Mouse (Mus musculus) CD4-positive, CD25-positive, alpha-beta regulatory T cell, adult 4 months (primary cell): Measurements from ENCODE around the gene Runx2. TPM values are rescaled to one million over a fixed set of nuclear protein-coding genes. Genes with fewer than 3 reads are reported as not detected.
A peak's percentile ranks its signal among the peaks of the same experiment; 100 is the strongest.

ENCODE experiments used
- ATAC-seq: one replicate; pipeline ENCODE4 v1.8.0; 2017
- polyA plus RNA-seq, 2 experiments: library from polyadenylated mRNA; unstranded; fragments of 100-300 nt; shearing (Covaris generic); gene quantifications; one replicate each; pipeline ENCODE4 v1.2.1; 2017

Runx2 gene
- polyA plus RNA-seq, 2 experiments from 2014 or later = 4.2 to 6.0 TPM

DNA sequence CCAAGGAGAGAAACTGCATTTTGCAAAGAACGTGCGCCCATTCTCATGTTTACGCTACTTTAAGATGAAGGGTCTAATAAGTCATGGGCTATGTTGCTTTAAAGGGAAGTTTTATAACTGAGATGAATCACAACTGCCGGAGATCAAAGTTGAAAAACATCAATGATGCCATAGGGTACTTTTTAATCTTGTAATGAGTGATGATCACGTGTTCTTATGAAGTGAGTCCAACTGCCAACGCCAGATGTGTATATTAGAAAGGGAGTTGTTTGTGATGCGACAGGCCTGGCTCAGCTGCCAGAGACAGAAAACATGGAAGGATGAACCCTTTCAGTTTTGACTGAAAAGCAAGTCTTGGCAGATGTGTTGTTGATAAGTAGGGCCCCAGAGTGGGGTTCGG, 101.2 kb downstream of the Runx2 start:
- ATAC-seq = peak; percentile 56

- ATAC-seq = no peak
Observed at GRCm38 (mm10) chr17:44709516-44710252, 104.9 kb downstream of the Runx2 start.

DNA sequence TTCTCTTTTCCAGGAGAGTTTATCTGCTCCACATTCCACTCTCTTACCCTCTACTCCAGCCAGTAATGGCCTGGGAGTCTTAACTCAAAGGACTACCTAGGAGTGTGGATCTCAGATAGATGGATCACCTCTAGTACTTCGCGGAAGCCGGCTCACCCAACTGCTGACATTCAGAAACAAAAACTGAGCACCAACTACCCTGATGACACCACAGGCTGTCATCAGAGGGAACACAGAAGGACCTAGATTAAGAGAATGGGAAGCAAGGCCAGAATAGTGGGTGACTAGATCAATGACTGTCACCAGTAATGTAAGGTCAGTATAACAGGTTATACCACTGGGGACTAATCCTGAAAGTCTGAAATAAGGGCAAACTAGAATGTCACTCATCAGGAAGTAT, 106.6 kb downstream of the Runx2 start:
- peak; percentile 11 for ATAC-seq

DNA sequence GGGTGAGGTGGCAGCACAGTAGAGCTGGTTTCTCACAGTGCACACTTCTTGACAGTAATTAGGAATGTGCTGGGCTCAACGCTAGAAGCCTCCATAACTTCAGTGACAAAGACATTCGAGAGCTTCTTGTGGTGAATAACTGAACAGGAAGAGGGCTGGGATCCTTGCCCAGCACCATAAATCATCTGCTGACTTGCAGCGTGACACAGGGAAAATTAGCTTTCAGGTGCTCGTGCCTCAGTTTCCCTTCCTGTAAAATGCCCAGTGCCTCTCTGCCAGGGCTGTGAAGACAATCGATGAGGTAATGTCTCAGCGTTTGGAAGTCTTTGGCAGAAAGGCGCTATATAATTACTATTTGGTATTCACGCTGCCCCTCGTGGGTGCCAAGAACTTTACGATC, 108.1 kb downstream of the Runx2 start:
- no peak for ATAC-seq

DNA sequence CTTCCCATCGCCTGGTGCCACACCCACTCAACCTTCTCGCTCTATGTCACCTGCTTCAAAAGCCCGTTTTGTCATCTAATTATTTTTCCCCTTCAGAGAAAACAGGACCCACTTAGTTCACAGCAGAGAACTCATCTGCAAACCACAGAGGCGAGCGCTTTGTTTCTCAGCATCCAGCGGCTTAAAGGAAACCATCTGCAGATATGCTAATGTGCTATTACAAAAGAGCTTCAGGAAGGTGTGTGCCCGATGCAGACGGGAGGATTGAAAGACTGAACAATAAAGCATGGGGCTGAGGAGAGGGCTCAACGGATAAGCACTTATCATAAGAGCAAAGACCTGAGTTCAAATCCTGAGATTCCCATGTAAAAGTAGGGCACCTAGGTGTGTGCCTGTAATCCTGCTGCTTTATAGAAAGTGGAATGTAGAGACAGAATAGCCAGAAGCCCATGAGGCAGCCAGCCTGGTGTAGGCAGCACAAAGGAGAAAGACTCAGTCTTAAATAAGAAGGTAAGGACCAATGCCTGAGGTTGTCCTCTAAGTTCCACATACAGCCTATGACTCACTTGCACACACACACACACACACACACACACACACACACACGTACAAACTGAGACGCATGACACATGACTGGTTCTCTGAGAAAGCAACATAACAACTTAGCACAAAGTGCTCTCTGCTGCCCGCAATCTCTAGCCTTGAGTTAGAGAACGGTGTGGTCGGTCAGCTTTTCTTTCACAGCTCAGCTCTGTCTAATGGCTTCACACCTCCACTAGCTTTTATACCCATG, 111.9 kb downstream of the Runx2 start:
- ATAC-seq = peak; percentile 88

- ATAC-seq = no peak
Observed at GRCm38 (mm10) chr17:44701531-44701930, 113.1 kb downstream of the Runx2 start.

DNA sequence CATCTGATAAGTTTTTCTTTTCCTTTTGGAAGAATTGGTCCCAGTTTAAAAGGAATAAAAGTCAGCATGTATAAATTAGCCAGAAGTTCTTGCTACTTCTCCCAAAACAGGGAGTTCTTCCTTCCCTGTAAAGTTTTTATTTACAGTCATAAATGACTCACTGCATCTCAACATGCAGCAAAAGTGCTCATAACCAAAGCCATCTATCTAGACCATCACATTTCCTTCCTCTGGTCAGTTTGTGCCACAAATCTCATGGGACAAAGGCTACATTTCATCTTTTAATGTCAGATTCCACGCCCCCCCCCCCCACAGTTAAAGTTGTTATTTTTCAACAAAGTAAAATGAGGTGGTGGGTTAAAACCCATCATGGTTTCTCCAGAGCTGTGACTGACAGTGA, 114.3 kb downstream of the Runx2 start:
- no peak for ATAC-seq

- ATAC-seq = no peak
Observed at GRCm38 (mm10) chr17:44697053-44697452, 117.5 kb downstream of the Runx2 start.

DNA sequence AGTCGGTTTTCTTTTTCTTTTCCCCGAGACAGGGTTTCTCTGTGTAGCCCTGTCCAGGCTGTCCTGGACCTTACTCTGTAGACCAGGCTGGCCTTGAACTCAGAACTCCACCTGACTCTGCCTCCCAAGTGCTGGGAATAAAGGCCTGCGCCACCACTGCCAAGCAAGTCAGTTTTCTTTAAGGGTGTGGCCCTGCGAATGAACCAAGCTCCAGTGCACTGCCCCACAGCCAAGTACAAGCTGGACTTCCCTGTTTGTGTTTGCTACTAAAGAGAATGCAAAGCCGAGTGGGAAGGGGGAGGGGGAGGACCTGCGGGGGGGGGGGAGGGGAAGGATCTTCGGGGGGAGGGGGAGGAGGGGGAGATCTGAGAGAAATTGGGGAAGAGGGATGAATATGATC, 121.0 kb downstream of the Runx2 start:
- no peak for ATAC-seq

DNA sequence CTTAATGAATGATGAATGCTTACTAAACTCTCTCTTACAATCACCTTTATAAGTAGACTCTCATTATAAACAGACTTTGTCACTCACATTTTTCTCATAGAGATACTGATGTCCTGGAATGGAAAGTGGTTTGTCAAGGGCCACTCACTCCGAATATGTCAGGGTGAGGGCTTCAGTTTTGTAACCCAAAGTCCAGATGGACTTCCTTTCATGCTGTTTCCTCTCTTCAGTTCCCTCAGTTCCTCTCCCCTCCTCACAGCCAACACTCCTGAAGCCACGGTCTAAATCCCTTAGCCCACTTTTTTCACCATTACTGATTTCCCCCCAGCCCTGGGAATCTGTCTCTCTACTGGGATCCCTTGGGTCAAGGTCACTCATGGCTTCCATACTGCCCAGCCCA, 123.1 kb downstream of the Runx2 start:
- no peak for ATAC-seq

DNA sequence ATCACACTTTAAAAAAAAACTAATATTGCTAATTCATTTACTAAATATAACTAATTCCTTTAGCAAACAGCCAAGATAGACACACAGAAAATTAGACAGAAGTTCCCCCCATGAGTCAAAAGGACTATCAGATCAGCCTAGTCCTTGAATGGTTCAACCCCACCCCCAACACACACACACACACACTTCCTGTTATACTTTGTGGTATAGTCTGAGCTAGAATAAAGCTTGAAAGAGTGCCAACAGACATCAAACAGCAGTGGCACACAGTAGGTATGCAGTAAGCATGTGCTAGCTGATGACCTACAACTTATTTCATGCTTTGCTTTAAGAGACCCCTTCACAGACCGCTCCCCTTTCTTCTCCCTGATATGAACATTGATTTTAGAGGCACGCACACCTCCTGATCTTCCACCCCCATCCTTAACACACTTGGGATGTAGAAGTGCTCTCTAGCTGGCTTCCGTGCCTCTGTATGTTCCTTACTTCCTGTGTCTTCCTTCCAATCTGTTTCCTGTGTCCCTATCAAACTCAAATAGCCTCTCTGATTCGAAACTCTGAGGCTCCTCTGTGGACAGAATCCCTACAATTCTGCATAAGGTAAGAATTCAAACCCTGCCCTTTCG, 124.1 kb downstream of the Runx2 start:
- ATAC-seq = peak; percentile 95

DNA sequence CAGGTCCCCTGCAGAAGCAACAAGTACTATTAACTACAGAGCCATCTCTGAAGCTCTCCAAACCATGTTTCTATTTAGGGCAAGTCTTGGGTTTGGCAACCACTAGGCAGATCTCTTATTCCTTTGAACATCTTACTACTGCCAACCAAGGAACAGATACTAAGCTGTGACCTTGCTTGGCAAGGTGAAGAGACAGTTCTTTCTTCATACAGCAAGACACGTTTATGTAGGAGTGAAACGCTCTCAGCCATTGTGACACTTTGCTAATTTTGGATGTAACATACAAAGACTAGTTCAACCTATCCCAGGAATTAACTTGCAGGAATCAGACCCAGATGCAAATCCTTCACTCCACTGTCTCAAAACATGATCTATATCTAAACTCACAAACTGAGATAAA, 126.3 kb downstream of the Runx2 start:
- no peak for ATAC-seq

GRCm38 (mm10) chr17:44685514-44685913, 129.1 kb downstream of the Runx2 start:
- no peak for ATAC-seq

GRCm38 (mm10) chr17:44683026-44683425, 131.6 kb downstream of the Runx2 start:
- no peak for ATAC-seq

- ATAC-seq = no peak
Observed at GRCm38 (mm10) chr17:44677782-44678181, 136.8 kb downstream of the Runx2 start.

DNA sequence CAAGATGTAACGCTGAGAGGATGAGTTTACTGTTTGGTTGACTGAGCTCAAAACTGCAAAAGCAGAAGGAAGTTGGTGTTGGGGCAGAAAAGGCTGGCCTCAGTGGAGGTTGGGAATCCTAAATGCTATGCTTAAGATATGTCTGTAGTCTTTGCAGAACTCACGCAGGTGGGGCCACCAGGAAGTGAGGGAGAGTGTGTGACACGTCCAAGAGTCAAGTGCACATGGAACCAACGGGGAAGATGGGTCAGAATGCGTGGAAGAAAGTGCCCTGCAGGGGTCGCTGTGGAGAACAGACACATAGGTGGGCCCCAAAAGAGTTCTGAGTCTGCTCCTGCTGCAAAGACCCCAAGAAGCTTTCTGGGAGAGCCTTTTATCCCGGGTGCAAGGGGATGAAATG, 141.8 kb downstream of the Runx2 start:
- peak; percentile 38 for ATAC-seq

GRCm38 (mm10) chr17:44671946-44672692, 142.5 kb downstream of the Runx2 start:
- ATAC-seq = no peak

DNA sequence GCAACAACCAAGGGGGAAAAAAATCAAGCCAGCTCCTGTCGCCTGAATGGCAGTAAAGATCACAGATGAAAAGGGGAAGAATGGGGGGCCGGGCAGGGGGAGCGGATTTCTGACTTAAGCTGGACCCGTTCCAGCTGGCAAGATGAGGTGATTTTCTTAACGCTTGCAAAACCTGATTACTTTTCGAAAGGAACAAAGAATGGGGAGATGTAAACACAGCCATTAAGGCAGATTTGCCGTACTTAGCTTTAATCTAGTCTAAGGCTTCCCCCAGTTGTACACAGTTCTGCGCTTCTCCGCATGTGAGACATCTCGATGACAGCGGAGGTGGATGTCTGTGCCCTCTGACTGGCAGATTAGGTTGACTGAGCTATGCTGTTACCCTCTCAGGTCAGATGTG, 144.6 kb downstream of the Runx2 start:
- ATAC-seq = no peak

DNA sequence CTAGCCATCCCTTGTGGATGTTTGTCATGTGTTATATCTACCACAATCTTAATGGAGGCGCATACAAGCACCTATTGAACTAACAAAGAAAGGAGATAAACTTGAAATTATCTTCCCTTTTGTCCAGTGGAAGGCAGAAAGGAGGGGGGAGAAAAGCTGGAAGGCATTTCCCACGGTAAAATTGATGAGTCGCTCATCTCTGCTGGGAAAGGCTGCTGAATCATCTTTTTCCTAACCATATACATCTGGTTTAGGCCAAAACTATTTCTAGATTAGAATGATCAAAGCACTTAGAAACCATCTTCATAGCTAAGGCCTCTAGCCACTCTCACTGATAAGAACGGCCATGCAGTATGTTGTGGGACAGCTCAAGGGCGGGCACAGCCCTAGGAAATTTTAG, 147.3 kb downstream of the Runx2 start:
- no peak for ATAC-seq

DNA sequence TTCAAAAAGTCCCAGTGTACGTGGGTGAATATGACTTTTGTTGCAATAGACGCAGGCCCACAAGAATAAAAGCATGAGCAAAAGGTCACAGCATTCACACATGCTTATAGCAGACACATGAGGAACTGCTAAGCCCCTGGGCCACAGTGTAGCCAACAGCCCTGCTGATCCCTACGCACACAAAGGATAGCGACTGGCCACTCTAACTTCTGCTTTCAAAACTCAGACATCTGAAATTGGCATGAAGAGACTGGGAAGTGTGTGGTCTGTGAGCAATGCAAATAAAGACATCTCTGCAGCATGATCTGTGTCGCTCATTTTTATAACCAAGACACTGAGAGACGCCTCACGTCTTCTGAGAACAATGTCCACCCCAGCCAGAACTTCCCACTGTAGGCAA, 150.7 kb downstream of the Runx2 start:
- ATAC-seq = no peak

DNA sequence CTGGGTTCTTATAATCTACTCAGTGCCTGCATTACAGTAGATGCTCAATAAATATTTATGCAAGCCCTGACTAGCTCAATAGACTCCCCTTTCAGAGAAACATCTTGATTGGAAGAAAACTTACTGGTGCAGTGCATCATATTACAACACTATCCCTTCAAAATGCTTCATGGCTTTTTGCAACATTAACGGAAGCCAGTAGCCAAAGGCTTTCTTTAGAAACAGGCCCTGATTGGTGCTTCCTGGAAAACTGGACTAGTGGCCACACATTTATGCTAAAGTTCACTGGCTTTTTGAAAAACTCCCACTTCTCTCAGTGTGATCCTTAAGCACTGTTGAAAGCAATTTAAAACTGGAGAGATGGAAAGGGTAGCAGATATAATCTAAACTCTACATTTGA, 151.4 kb downstream of the Runx2 start:
- no peak for ATAC-seq

- ATAC-seq = peak; percentile 47
Observed at GRCm38 (mm10) chr17:44662080-44662706, 152.4 kb downstream of the Runx2 start.
